Mouse (Mus musculus): ENCODE data around the gene Snx3. TPM values are rescaled to one million over a fixed set of nuclear protein-coding genes. Genes with fewer than 3 reads are reported as not detected.

The Snx3 gene
- polyA plus RNA-seq, 1 experiment from 2014 or later: 272 TPM

DNA sequence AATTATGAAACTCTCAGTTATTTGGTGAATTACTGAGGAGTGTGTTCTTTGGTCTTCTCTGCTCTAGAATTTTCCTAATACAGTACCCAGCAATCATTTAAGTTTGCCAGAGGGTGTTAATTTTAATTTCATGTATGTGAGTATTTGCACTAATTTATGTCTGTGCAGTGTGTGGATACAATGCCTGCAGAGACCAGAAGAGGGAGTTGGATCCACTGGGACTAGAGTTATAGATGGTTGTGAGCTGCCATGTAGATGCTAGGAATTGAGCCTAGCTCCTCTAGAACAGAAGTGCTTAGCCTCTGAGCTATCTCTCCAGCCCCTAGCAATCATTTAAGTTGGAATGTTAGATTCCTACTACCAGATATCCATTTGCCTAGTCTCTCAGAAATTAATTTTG lies 12.3 kb downstream of the Snx3 start:
- Histone ChIP-seq H3K36me3 (ENCODE audit: poor library complexity, severe bottlenecking) (0 out of 2 replicates have a peak, but pooled peaks cover 15% of the 10 kb centered on the region), H3K4me3 (no peak overlapping the region), H3K9me3 (replicated peaks) (no peaks in the 10 kb centered on the region), H3K4me1 (no peaks in the 10 kb centered on the region), H3K27me3 (no peaks in the 10 kb centered on the region), H3K4me2 (no peak overlapping the region), H3K9ac (no peak overlapping the region), H3K27ac (no peak overlapping the region)
- no peak for ATAC-seq

DNA sequence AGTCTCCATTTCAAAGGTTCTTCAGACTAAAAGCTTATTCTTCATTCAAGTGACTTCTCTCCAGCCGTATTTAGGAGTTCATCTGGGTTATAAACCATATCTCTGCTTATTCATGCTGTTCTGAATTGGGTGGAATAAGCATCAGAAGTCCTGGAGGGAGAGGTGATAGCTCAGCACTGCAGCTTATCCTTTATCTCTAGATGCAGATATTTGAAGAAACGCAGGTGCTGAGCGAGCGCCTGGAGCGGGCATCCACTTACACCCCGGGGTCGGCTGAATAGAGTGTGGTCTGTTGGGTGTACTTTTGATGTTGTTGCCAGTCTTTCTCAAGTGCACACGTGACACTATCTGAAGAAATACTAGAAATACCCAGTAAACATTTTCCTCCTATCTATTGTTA lies 16.5 kb downstream of the Snx3 start:
- Histone ChIP-seq H3K4me3 (no peak overlapping the region), H3K4me1 (peaks cover 9% of the 10 kb centered on the region), H3K4me2 (no peak overlapping the region), H3K36me3 (ENCODE audit: poor library complexity, severe bottlenecking) (no peaks in the 10 kb centered on the region), H3K27ac (no peak overlapping the region), H3K27me3 (no peaks in the 10 kb centered on the region), H3K9ac (no peak overlapping the region), H3K9me3 (replicated peaks) (no peaks in the 10 kb centered on the region)
- WGBS: 91% methylated on average over 8 of the region's 8 CpGs
- ATAC-seq: no peak

DNA sequence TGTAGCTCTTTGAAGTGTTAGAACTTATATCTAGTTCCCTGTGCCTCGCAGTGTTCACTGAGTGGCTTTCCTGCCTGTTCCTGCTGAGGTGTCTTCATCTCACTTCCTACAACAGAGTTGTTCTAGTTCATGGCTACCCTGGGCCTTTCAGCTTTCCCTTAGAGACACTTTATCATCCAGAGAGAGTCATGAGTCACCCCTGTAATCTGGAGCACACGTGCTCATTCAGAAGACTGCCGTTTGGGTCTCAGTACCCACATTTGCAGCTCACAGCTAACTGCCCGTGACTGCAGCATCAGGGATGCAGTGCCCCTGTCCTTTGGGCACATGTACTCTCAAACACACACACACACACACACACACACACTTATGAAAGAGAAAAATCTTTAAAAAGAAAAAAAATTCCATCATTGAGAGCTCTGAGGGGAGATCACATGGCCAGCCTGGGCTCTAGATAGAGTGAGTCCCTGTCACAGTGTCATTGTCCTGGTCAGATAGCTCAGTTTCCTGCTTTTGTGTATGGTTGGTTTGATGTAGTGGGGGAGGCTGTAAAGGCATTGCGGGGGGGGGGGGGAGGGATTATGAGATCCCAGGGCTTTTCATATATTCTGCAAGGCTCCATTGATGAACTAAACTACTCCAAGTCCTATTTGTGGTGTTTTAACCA lies 19.6 kb downstream of the Snx3 start:
- H3K4me1 ChIP-seq: peaks cover 18% of the 10 kb centered on the region
- no peak overlapping the region for H3K9ac ChIP-seq
- 73% methylated on average over 4 of the region's 5 CpGs for WGBS
- no peak overlapping the region for H3K4me3 ChIP-seq
- ATAC-seq: no peak
- H3K27ac ChIP-seq: no peak overlapping the region
- H3K4me2 ChIP-seq: no peak overlapping the region
- peaks cover 10% of the 10 kb centered on the region; the same call in 1 of the 2 replicates for H3K36me3 ChIP-seq (ENCODE audit: poor library complexity, severe bottlenecking)
- no peaks in the 10 kb centered on the region for H3K9me3 ChIP-seq (replicated peaks)
- no peaks in the 10 kb centered on the region for H3K27me3 ChIP-seq

DNA sequence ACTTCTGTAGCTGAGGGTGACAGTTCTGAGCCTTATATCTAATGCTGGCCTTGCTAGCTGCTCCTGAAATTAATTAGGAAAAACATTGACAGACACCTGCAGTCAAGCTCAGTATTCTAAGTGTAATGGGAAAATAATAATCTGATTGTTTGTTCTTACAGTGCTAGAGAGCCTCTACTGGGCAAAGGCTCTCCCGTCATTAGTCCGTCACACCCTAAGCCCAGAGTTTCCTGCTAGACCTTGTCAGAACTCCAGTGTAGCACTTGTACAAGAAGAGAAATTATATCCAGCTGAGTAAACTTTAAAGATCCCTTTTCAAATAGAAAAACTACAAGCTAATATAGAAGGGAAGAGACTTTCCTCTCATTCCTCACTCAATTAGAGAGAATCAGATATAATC lies 21.1 kb downstream of the Snx3 start:
- Histone ChIP-seq H3K4me1 (peaks cover 18% of the 10 kb centered on the region), H3K4me3 (no peak overlapping the region), H3K36me3 (ENCODE audit: poor library complexity, severe bottlenecking) (peaks cover 16% of the 10 kb centered on the region; the same call in 1 of the 2 replicates), H3K9me3 (replicated peaks) (no peaks in the 10 kb centered on the region), H3K9ac (no peak overlapping the region), H3K27me3 (no peaks in the 10 kb centered on the region), H3K4me2 (no peak overlapping the region), H3K27ac (no peak overlapping the region)
- WGBS: 13% methylated on average over 2 of the region's 2 CpGs
- no peak for ATAC-seq

- no peak overlapping the region for H3K9ac ChIP-seq
- peaks cover 20% of the 10 kb centered on the region for H3K36me3 ChIP-seq (ENCODE audit: poor library complexity, severe bottlenecking)
Measured at GRCm38 (mm10) chr10:42523556-42524162, 21.8 kb downstream of the Snx3 start.

GRCm38 (mm10) chr10:42525682-42526081 lies 23.9 kb downstream of the Snx3 start:
- Histone ChIP-seq H3K9ac (no peak overlapping the region), H3K4me3 (no peak overlapping the region), H3K27me3 (no peaks in the 10 kb centered on the region), H3K9me3 (replicated peaks) (no peaks in the 10 kb centered on the region), H3K4me2 (no peak overlapping the region), H3K4me1 (peaks cover 18% of the 10 kb centered on the region), H3K36me3 (ENCODE audit: poor library complexity, severe bottlenecking) (peaks cover 35% of the 10 kb centered on the region), H3K27ac (no peak overlapping the region)
- WGBS: 98% methylated on average over 3 of the region's 3 CpGs
- no peak for ATAC-seq

More at GRCm38 (mm10) chr10:42523556-42524162, 21.8 kb downstream of the Snx3 start:
- Histone ChIP-seq H3K9me3 (replicated peaks) (no peaks in the 10 kb centered on the region), H3K4me3 (no peak overlapping the region), H3K27ac (no peak overlapping the region), H3K27me3 (no peaks in the 10 kb centered on the region), H3K4me1 (peaks cover 18% of the 10 kb centered on the region), H3K4me2 (no peak overlapping the region)
- no peak for ATAC-seq
- 26% methylated on average over 11 of the region's 11 CpGs for WGBS

DNA sequence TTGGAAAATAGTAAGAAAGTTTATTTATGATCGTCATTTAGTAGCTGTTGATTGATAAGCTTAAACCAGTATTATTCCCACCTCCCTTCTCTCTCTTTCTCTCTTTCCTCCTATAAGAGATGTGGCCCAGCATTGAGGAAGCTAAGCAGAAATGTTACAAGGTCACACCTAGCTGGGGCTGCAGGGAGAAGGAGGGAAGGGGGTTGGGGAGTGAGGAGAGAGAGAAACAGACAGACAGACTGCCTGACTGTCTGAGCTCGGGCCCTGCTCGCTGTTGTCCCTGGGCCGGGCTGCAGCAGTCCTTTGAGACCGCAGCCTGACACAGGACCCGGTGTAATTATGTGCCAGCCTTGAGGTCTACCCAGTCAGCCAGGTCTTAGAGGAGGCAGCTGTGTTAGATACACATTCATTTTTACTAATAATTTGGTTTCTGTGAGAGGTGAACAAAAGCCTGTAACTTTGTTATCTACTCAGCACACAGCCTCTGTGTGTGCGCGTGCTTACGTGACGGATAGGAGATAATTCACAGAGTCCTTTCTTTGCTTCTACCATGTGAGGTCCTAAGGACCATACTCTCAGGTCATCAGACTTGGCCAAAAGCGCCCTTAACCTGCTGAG lies 32.1 kb downstream of the Snx3 start:
- ATAC-seq: no peak
- H3K9ac ChIP-seq: no peak overlapping the region
- no peak overlapping the region for H3K4me2 ChIP-seq
- no peaks in the 10 kb centered on the region for H3K4me1 ChIP-seq
- no peaks in the 10 kb centered on the region for H3K9me3 ChIP-seq (replicated peaks)
- H3K27ac ChIP-seq: no peak overlapping the region
- peaks cover 56% of the 10 kb centered on the region for H3K36me3 ChIP-seq (ENCODE audit: poor library complexity, severe bottlenecking)
- WGBS: 88% methylated on average over 11 of the region's 11 CpGs
- H3K4me3 ChIP-seq: no peak overlapping the region
- H3K27me3 ChIP-seq: peaks cover 3% of the 10 kb centered on the region; the same call in 1 of the 2 replicates

- Histone ChIP-seq H3K4me1 (no peaks in the 10 kb centered on the region), H3K4me2 (no peak overlapping the region), H3K9ac (no peak overlapping the region), H3K36me3 (ENCODE audit: poor library complexity, severe bottlenecking) (peaks cover 30% of the 10 kb centered on the region), H3K27ac (no peak overlapping the region), H3K27me3 (peaks cover 3% of the 10 kb centered on the region; the same call in 1 of the 2 replicates), H3K4me3 (no peak overlapping the region), H3K9me3 (replicated peaks) (no peaks in the 10 kb centered on the region)
- 85% methylated on average over 9 of the region's 9 CpGs for WGBS
- no peak for ATAC-seq
Measured at GRCm38 (mm10) chr10:42537571-42538316, 35.9 kb downstream of the Snx3 start.

DNA sequence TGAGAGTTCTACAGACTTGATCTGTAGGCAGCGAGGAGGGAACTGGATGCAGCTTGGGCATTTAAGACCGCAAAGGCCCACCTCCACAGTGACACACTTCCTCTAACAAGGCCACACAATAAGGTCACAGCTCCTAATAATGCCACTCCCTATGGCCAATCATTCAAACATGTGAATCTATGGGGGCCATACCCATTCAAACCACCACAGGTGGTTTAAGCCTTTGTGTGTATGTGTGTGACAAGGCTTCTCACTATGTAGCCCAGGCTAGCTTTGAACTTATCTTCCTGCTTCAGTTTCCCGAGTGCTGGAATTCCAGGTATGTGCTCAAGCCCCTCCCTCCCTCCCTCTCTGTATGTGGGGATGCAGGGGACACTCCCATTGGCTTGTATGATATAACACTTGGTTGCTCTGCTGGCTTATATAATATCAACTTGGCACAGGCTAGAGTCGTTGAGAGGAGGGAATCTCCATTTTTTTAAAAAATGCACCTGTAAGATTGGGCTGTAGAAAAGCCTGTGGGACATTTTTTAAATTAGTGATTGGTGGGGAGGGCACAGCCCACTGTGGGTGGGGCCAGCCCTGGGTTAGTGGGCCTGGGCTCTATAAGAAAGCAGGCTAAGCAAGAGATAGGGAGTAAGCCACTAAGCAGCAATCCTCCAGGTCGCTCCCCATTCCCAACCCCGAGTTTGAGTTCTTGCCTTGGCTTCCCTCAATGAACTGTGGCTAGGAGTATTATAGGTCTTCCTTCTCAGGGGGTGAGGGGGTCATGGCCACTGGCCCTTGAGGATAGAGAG lies 44.1 kb downstream of the Snx3 start:
- no peak overlapping the region for H3K4me3 ChIP-seq

GRCm38 (mm10) chr10:42546507-42546906 lies 44.7 kb downstream of the Snx3 start:
- H3K9ac ChIP-seq: no peak overlapping the region
- H3K9me3 ChIP-seq (replicated peaks): no peaks in the 10 kb centered on the region
- 92% methylated on average over 3 of the region's 3 CpGs for WGBS
- no peak overlapping the region for H3K27ac ChIP-seq
- H3K36me3 ChIP-seq (ENCODE audit: poor library complexity, severe bottlenecking): no peaks in the 10 kb centered on the region
- no peaks in the 10 kb centered on the region for H3K27me3 ChIP-seq
- no peak overlapping the region for H3K4me2 ChIP-seq
- peaks cover 6% of the 10 kb centered on the region for H3K4me1 ChIP-seq
- no peak overlapping the region for H3K4me3 ChIP-seq
- no peak for ATAC-seq

More for the DNA sequence above, 44.1 kb downstream of the Snx3 start:
- no peak for ATAC-seq
- Histone ChIP-seq H3K36me3 (ENCODE audit: poor library complexity, severe bottlenecking) (no peaks in the 10 kb centered on the region), H3K4me2 (no peak overlapping the region), H3K4me1 (peaks cover 6% of the 10 kb centered on the region), H3K9ac (no peak overlapping the region), H3K27ac (no peak overlapping the region), H3K27me3 (no peaks in the 10 kb centered on the region), H3K9me3 (replicated peaks) (no peaks in the 10 kb centered on the region)
- WGBS: 80% methylated on average over 6 of the region's 6 CpGs

GRCm38 (mm10) chr10:42559581-42560200 lies 57.9 kb downstream of the Snx3 start:
- Histone ChIP-seq H3K36me3 (ENCODE audit: poor library complexity, severe bottlenecking) (peaks cover 42% of the 10 kb centered on the region), H3K27ac (no peak overlapping the region), H3K9ac (no peak overlapping the region)

More at GRCm38 (mm10) chr10:42559581-42560200, 57.9 kb downstream of the Snx3 start:
- H3K27me3 ChIP-seq: no peaks in the 10 kb centered on the region
- peaks cover 6% of the 10 kb centered on the region; the same call in 1 of the 2 replicates for H3K4me1 ChIP-seq
- H3K4me2 ChIP-seq: no peak overlapping the region
- 85% methylated on average over 5 of the region's 5 CpGs for WGBS
- no peaks in the 10 kb centered on the region for H3K9me3 ChIP-seq (replicated peaks)
- no peak for ATAC-seq
- no peak overlapping the region for H3K4me3 ChIP-seq

Data from forebrain, embryonic 13.5 days (tissue).